ENCODE assay signal across 8 mouse cellular contexts in the genomic region with DNA sequence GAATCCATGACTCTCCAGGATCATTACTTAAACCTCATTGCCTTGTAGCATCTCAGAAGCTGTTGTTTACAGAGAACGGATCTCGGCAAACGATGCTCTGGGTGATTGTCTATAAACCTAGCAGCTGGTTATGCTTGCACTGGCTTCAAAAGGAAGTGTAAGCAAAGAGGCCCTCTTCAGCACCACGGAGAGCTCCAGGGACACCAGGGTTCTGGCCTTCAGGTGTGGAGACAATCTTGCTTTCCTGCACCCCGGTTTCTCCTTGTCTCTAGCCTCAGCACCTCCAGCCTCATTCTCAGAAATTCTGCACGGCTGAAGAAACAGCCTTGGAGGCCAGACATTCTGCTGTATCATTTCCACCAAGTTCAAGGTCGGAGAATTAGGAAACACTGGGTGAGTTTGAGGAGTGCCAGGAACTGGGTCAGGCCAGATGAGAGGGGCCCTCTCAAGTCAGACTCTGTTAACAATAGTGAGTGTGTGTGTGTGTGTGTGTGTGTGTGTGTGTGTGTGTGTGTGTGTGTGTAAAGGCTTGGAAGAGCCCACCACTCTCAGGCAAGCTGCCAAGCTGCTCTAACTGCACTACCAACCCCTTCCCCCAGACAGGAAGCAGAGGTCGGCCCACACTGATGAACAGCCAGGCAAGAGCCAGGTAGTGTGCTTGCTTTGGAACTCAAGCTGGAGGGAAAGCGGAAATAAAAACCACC.
DNase-seq lines count a peak whose midpoint lies in the region; ATAC-seq lines count a peak whose summit lies in the region.

No protein-coding gene starts in this region.

- H3K4me3 ChIP-seq in stomach, embryonic 16.5 days (replicated peaks; ENCODE audit: low read length), result no peak overlapping the region

- H3K9me3 ChIP-seq in stomach, embryonic 16.5 days (replicated peaks; ENCODE audit: control insufficient read depth, low read length), result no peaks in the 10 kb centered on the region

- H3K9ac ChIP-seq in stomach, embryonic 16.5 days (ENCODE audit: low read length), result no peak overlapping the region

- 0 out of 2 replicates have a peak, but pooled peaks have one; percentile 33 for ATAC-seq in stomach, embryonic 16.5 days (ENCODE audit: insufficient read depth, low FRiP score)
- ATAC-seq in erythroblast, adult 5-6 weeks (replicated peaks; ENCODE audit: low FRiP score, poor library complexity, severe bottlenecking), result no peak

- H3K4me2 ChIP-seq in stomach, embryonic 16.5 days (ENCODE audit: low read depth, low read length), result no peak overlapping the region

- DNase-seq in lung, postnatal 10 days, result peak; percentile 26
- no peak for DNase-seq in lung, postnatal 25 days (ENCODE audit: low spot score)
- peak; percentile 80 for DNase-seq in embryo, embryonic 10.5 days (ENCODE audit: low spot score)
- peak; percentile 89 for DNase-seq in kidney, postnatal 4 days
- no peak for DNase-seq in cerebellum, postnatal 14 days
- no peak for DNase-seq in left cerebral cortex, adult 11 months (ENCODE audit: low spot score)

- H3K27ac ChIP-seq in stomach, embryonic 16.5 days (ENCODE audit: low read length), result no peak overlapping the region

- 39% methylated on average over 9 of the region's 9 CpGs for WGBS in stomach, embryonic 16.5 days

- H3K36me3 ChIP-seq in stomach, embryonic 16.5 days (ENCODE audit: control insufficient read depth, insufficient read depth, low read length), result no peaks in the 10 kb centered on the region

- no peaks in the 10 kb centered on the region for H3K4me1 ChIP-seq in stomach, embryonic 16.5 days (ENCODE audit: control insufficient read depth, insufficient read depth, low read length)

- H3K27me3 ChIP-seq in stomach, embryonic 16.5 days (ENCODE audit: control insufficient read depth, insufficient read depth, low read length), result no peaks in the 10 kb centered on the region

Comparison
In these comparisons a context has a peak if more than half of its experiments do, and no peak if none do; other contexts are left out.
1. DNase-seq: peak in lung, postnatal 10 days (single experiment), embryo, embryonic 10.5 days (single experiment) and kidney, postnatal 4 days (2 of 2); none in lung, postnatal 25 days (single experiment), cerebellum, postnatal 14 days (0 of 2) and left cerebral cortex, adult 11 months (single experiment).